Mouse (Mus musculus) heart, adult 2 months (tissue): ENCODE measurements around the gene Rhox4e. TPM values are rescaled to one million over a fixed set of nuclear protein-coding genes. Genes with fewer than 3 reads are reported as not detected.

Source experiments
- polyA plus RNA-seq: library from polyadenylated mRNA; depleted of rRNA; stranded (reverse); fragments of >200 nt; gene quantifications from 2 replicates; pipeline ENCODE4 v1.2.3, GENCODE M21; 2012; rRNA removed
- total RNA-seq, 2 experiments: library from RNA; stranded (reverse); gene quantifications; 2 replicates each; pipeline ENCODE4 v1.2.3; 2021

The Rhox4e gene
- total and polyA plus RNA-seq, 3 experiments = not detected

Other genes with a start within 250 kb of the Rhox4e start
- gene Rhox3a2, start 177.4 kb upstream of the Rhox4e start, total RNA-seq = not detected
- gene Rhox3a2, start 177.4 kb upstream of the Rhox4e start, polyA plus RNA-seq = not detected in 2 replicates
- not detected for gene Rhox4a2, start 166.6 kb upstream of the Rhox4e start, total RNA-seq
- gene Rhox4a2, start 166.6 kb upstream of the Rhox4e start, polyA plus RNA-seq = not detected in 2 replicates
- not detected for gene Rhox2b, start 145.3 kb upstream of the Rhox4e start, total RNA-seq
- gene Rhox2b, start 145.3 kb upstream of the Rhox4e start, polyA plus RNA-seq = not detected in 2 replicates
- not detected for gene Rhox4b, start 124.9 kb upstream of the Rhox4e start, total RNA-seq
- not detected in 2 replicates for gene Rhox4b, start 124.9 kb upstream of the Rhox4e start, polyA plus RNA-seq
- gene Rhox2c, start 103.7 kb upstream of the Rhox4e start, total RNA-seq = not detected
- gene Rhox2c, start 103.7 kb upstream of the Rhox4e start, polyA plus RNA-seq = not detected in 2 replicates
- gene Rhox3c, start 98.8 kb upstream of the Rhox4e start, total RNA-seq = not detected
- not detected in 2 replicates for gene Rhox3c, start 98.8 kb upstream of the Rhox4e start, polyA plus RNA-seq
- gene Rhox4c, start 77.1 kb upstream of the Rhox4e start, total RNA-seq = not detected
- gene Rhox4c, start 77.1 kb upstream of the Rhox4e start, polyA plus RNA-seq = not detected in 2 replicates
- not detected for gene Rhox2d, start 64.0 kb upstream of the Rhox4e start, total RNA-seq
- not detected in 2 replicates for gene Rhox2d, start 64.0 kb upstream of the Rhox4e start, polyA plus RNA-seq
- gene Rhox4d, start 43.1 kb upstream of the Rhox4e start, total RNA-seq = not detected
- not detected in 2 replicates for gene Rhox4d, start 43.1 kb upstream of the Rhox4e start, polyA plus RNA-seq
- gene Rhox2e, start 27.0 kb upstream of the Rhox4e start, total RNA-seq = not detected
- gene Rhox2e, start 27.0 kb upstream of the Rhox4e start, polyA plus RNA-seq = not detected in 2 replicates
- not detected for gene Rhox3e, start 15.4 kb upstream of the Rhox4e start, total RNA-seq
- not detected in 2 replicates for gene Rhox3e, start 15.4 kb upstream of the Rhox4e start, polyA plus RNA-seq
- gene Rhox2f, start 14.0 kb downstream of the Rhox4e start, total RNA-seq = not detected
- gene Rhox2f, start 14.0 kb downstream of the Rhox4e start, polyA plus RNA-seq = not detected in 2 replicates
- gene Rhox3f, start 23.6 kb downstream of the Rhox4e start, total RNA-seq = not detected
- gene Rhox3f, start 23.6 kb downstream of the Rhox4e start, polyA plus RNA-seq = not detected in 2 replicates
- gene Rhox4f, start 50.3 kb downstream of the Rhox4e start, total RNA-seq = not detected
- gene Rhox4f, start 50.3 kb downstream of the Rhox4e start, polyA plus RNA-seq = not detected in 2 replicates
- gene Rhox3g, start 71.2 kb downstream of the Rhox4e start, total RNA-seq = not detected
- gene Rhox3g, start 71.2 kb downstream of the Rhox4e start, polyA plus RNA-seq = not detected in 2 replicates
- not detected for gene Rhox2g, start 86.1 kb downstream of the Rhox4e start, total RNA-seq
- not detected in 2 replicates for gene Rhox2g, start 86.1 kb downstream of the Rhox4e start, polyA plus RNA-seq
- gene Rhox4g, start 93.9 kb downstream of the Rhox4e start, total RNA-seq = not detected
- not detected in 2 replicates for gene Rhox4g, start 93.9 kb downstream of the Rhox4e start, polyA plus RNA-seq
- not detected for gene Rhox3h, start 111.4 kb downstream of the Rhox4e start, total RNA-seq
- gene Rhox3h, start 111.4 kb downstream of the Rhox4e start, polyA plus RNA-seq = not detected in 2 replicates
- not detected for gene Rhox2h, start 115.9 kb downstream of the Rhox4e start, total RNA-seq
- not detected in 2 replicates for gene Rhox2h, start 115.9 kb downstream of the Rhox4e start, polyA plus RNA-seq
- 1 to 10 TPM in 1 of 2 experiments, not detected in 1; 1.2 TPM for gene Rhox5, start 247.4 kb downstream of the Rhox4e start, total RNA-seq
- 1.2 and 1.4 TPM in 2 replicates for gene Rhox5, start 247.4 kb downstream of the Rhox4e start, polyA plus RNA-seq